Mouse (Mus musculus): ENCODE data around the gene Ttll13.

DNA sequence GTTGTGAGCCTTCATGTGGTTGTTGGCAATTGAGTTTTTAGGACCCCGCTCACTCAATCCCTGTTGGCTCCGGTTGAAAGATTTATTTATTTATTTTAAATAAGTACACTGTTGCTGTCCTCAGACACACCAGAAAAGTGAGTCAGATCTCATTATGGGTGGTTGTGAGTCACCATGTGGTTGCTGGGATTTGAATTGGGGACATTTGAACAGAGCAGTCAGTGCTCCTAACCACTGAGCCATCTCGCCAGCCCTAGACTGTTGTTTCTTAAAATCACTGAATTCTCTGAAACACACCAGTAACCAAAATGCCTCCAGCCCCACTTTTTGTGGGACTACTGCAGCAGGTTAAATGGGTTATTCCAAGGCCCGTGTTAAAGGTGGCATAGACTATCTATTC, 52.6 kb downstream of the Ttll13 start:
- TF ChIP-seq POLR2A (IDR thresholded peaks at IDR 0.05; ENCODE audit: low read depth, low read length) (no peak), CTCF (IDR thresholded peaks at IDR 0.05; ENCODE audit: extremely low read depth, insufficient read length, insufficient replicate concordance, low read depth, low read length) (no peak)
